ENCODE assay signal across 8 mouse cellular contexts in the genomic region with DNA sequence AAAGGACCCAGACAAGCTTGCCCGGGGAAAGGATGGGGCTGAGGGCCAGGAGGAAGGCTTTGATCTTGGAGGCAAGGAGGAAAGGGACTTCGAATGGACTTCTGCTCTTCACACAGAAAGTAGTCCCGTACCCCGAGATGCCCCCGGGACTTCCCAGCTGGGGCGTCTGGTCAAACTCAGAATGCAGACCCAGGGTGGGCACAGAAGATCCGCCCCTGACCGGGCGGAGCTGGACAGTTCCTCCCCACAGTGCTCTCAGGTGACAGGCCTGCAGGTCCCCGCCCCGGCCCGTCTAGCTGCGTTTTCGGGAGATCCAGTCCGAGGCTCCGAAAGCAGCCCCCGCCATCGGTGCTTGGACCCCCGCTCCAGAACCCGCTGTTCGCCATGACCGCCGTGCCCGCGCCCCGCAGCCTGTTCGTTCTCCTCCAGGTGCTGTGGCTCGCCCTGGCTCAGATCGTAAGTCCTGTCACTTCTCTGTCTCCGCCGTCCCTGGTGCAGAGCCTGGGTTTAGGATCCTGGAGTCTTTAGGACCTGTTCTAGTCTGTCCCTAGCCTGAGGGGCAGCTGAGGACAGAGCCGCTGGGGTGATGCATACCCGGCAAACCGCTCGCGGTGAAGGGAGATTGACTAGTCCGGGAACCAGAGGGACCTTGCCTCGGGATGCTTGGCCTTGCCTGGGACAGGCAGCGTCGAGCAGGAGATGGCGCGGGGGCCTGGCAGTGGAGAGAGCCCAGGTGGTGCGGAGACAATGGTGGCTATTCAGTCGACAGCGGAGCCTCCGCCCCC. TPM values are rescaled to one million over a fixed set of nuclear protein-coding genes. Genes with fewer than 3 reads are reported as not detected.
DNase-seq lines count a peak whose midpoint lies in the region; ATAC-seq and TF ChIP-seq lines count a peak whose summit lies in the region.

A gene (plus strand): TSS at position 55 of the 785 bp plus-strand sequence.

- peak within 1 kb of the TSS; percentile 79 for H3K9ac ChIP-seq in heart, embryonic 13.5 days
- 0 out of 2 replicates have a peak within 1 kb of the TSS, but pooled peaks have one; percentile 39 for H3K9ac ChIP-seq in liver, embryonic 12.5 days
- 0 out of 2 replicates have a peak within 1 kb of the TSS, but pooled peaks have one; percentile 5 for H3K9ac ChIP-seq in stomach, embryonic 15.5 days

- ATAC-seq in heart, embryonic 13.5 days (ENCODE audit: extremely low read depth, insufficient number of reproducible peaks, low FRiP score, low TSS enrichment) = no peak
- no peak for ATAC-seq in liver, embryonic 12.5 days
- ATAC-seq in stomach, embryonic 15.5 days (ENCODE audit: insufficient read depth, low FRiP score, low read depth) = no peak

- no peaks in the 10 kb centered on the region for H3K4me1 ChIP-seq in kidney, adult 2 months (ENCODE audit: control insufficient read depth, insufficient read depth, low read length)
- peaks cover 36% of the 10 kb centered on the region for H3K4me1 ChIP-seq in heart, embryonic 13.5 days
- 0 out of 2 replicates have a peak, but pooled peaks cover 3% of the 10 kb centered on the region for H3K4me1 ChIP-seq in liver, embryonic 12.5 days
- H3K4me1 ChIP-seq in stomach, embryonic 15.5 days = peaks cover 23% of the 10 kb centered on the region

- peak within 1 kb of the TSS; percentile 90 for H3K4me2 ChIP-seq in heart, embryonic 13.5 days
- H3K4me2 ChIP-seq in liver, embryonic 12.5 days = peak within 1 kb of the TSS; percentile 60
- H3K4me2 ChIP-seq in stomach, embryonic 15.5 days = peak within 1 kb of the TSS; percentile 69

- no peak for TF ChIP-seq CTCF in kidney, adult 2 months (conservative IDR thresholded peaks at IDR 0.05; ENCODE audit: insufficient read depth, insufficient read length, low read depth, low read length)

- no peak for TF ChIP-seq POLR2A in kidney, adult 2 months (IDR thresholded peaks at IDR 0.05; ENCODE audit: low read depth, low read length)

- WGBS in kidney, adult 2 months = 4% methylated on average over 46 of the region's 46 CpGs
- WGBS in heart, embryonic 13.5 days = 2% methylated on average over 46 of the region's 46 CpGs
- 5% methylated on average over 46 of the region's 46 CpGs for WGBS in liver, embryonic 12.5 days (ENCODE audit: insufficient replicate concordance)
- WGBS in stomach, embryonic 15.5 days = 2% methylated on average over 46 of the region's 46 CpGs

- no peak within 1 kb of the TSS for H3K27ac ChIP-seq in kidney, adult 2 months (ENCODE audit: insufficient read depth, low read depth, low read length)
- 0 out of 2 replicates have a peak within 1 kb of the TSS, but pooled peaks have one; percentile 81 for H3K27ac ChIP-seq in heart, embryonic 13.5 days (replicated peaks)
- H3K27ac ChIP-seq in liver, embryonic 12.5 days = no peak within 1 kb of the TSS
- H3K27ac ChIP-seq in stomach, embryonic 15.5 days = no peak within 1 kb of the TSS

- peaks cover 1% of the 10 kb centered on the region; the same call in 1 of the 2 replicates for H3K27me3 ChIP-seq in kidney, adult 2 months (replicated peaks; ENCODE audit: control insufficient read depth, insufficient read depth, low read length)
- peaks cover 32% of the 10 kb centered on the region for H3K27me3 ChIP-seq in heart, embryonic 13.5 days (replicated peaks)
- H3K27me3 ChIP-seq in liver, embryonic 12.5 days (replicated peaks) = peaks cover 47% of the 10 kb centered on the region
- H3K27me3 ChIP-seq in stomach, embryonic 15.5 days (replicated peaks) = peaks cover 15% of the 10 kb centered on the region; the same call in 1 of the 2 replicates

- peak; percentile 22 to 36 for DNase-seq in kidney, postnatal 4 days
- DNase-seq in kidney, adult 2 months = no peak
- DNase-seq in embryo, embryonic 11 days = peak; percentile 57
- no peak for DNase-seq in spleen, postnatal 10 days (ENCODE audit: low spot score in 2 of 2)
- no peak for DNase-seq in ovary, postnatal 14 days (ENCODE audit: low spot score)

- no peak within 1 kb of the TSS for H3K4me3 ChIP-seq in kidney, adult 2 months (ENCODE audit: insufficient read depth, low read depth, low read length)
- peak within 1 kb of the TSS; percentile 57 for H3K4me3 ChIP-seq in heart, embryonic 13.5 days
- peak within 1 kb of the TSS; percentile 40 for H3K4me3 ChIP-seq in liver, embryonic 12.5 days
- peak within 1 kb of the TSS; percentile 42 for H3K4me3 ChIP-seq in stomach, embryonic 15.5 days (replicated peaks)

- no peaks in the 10 kb centered on the region for H3K36me3 ChIP-seq in kidney, adult 2 months (ENCODE audit: control insufficient read depth, insufficient read depth, low read length)
- no peaks in the 10 kb centered on the region for H3K36me3 ChIP-seq in heart, embryonic 13.5 days
- H3K36me3 ChIP-seq in liver, embryonic 12.5 days = no peaks in the 10 kb centered on the region
- H3K36me3 ChIP-seq in stomach, embryonic 15.5 days = no peaks in the 10 kb centered on the region

- no peaks in the 10 kb centered on the region for H3K9me3 ChIP-seq in heart, embryonic 13.5 days
- no peaks in the 10 kb centered on the region for H3K9me3 ChIP-seq in liver, embryonic 12.5 days (replicated peaks)
- no peaks in the 10 kb centered on the region for H3K9me3 ChIP-seq in stomach, embryonic 15.5 days

RNA-seq across cellular contexts. Expression of the gene that starts here (rescaled TPM):
- polyA plus RNA-seq in kidney, adult 2 months (2012; rRNA removed) = not detected in 2 replicates
- polyA plus RNA-seq in heart, embryonic 13.5 days (2015; fragmentation: Nextera tagmentation; extraction: Ambion mirVana) = 7.9 and 8.4 TPM in 2 replicates
- polyA plus RNA-seq in liver, embryonic 12.5 days (2016; fragmentation: Nextera tagmentation; extraction: Ambion mirVana) = 2.7 and 3.7 TPM in 2 replicates
- 16.0 and 19.9 TPM in 2 replicates for polyA plus RNA-seq in stomach, embryonic 15.5 days (2015; fragmentation: Nextera tagmentation; extraction: Ambion mirVana)

Comparison
In these comparisons a context has a peak if more than half of its experiments do, and no peak if none do; other contexts are left out.
1. DNase-seq: peak in kidney, postnatal 4 days (2 of 2) and embryo, embryonic 11 days (single experiment); none in kidney, adult 2 months (single experiment), spleen, postnatal 10 days (0 of 2) and ovary, postnatal 14 days (single experiment).
2. H3K9ac ChIP-seq: peak in every context shown above with its lines; median percentile 79 in heart, embryonic 13.5 days; 39 in liver, embryonic 12.5 days; 5 in stomach, embryonic 15.5 days.
3. Peak in every context shown above with its lines, with median percentiles within 50 percentile points of each other: H3K4me2 ChIP-seq.